Mouse (Mus musculus): ENCODE measurements around the gene Pask. TPM values are rescaled to one million over a fixed set of nuclear protein-coding genes. Genes with fewer than 3 reads are reported as not detected.
A peak's percentile ranks its signal among the peaks of the same experiment; 100 is the strongest.
"Not testable (repeated sequence)": the region's sequence is repeated elsewhere in the genome, so short reads cannot be mapped to it uniquely, and the experiment has no call there.

Pask gene
- polyA plus RNA-seq, 1 experiment from 2014 or later: 25.4 TPM

DNA sequence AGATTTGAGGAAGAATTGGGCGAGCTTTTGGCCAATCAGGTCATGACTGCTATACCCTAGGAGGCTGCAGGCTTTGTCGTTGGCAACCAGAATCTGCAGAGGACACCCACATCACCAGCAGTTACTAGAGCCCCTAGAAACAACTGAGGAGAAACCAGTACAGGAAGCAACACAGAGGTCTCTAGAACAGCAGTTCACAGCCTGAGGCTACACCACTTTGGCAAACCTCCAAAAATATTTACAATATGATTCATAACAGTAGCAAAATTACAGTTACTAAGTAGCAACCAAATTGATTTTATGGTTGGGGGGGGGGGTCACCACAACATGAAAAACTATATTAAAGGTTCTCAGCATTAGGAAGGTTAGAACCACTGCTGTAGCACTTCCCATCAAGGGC lies 8.7 kb downstream of the Pask start:
- no peaks in the 10 kb centered on the region for H3K4me1 ChIP-seq
- H3K4me3 ChIP-seq (replicated peaks): no peak overlapping the region
- no peaks in the 10 kb centered on the region for H3K9me3 ChIP-seq
- no peaks in the 10 kb centered on the region for H3K27me3 ChIP-seq
- no peak overlapping the region for H3K4me2 ChIP-seq
- H3K27ac ChIP-seq: no peak overlapping the region
- H3K9ac ChIP-seq: no peak overlapping the region
- ATAC-seq (ENCODE audit: low FRiP score): no peak
- 77% methylated on average over 2 of the region's 2 CpGs for WGBS
- peaks cover 59% of the 10 kb centered on the region for H3K36me3 ChIP-seq (replicated peaks)

DNA sequence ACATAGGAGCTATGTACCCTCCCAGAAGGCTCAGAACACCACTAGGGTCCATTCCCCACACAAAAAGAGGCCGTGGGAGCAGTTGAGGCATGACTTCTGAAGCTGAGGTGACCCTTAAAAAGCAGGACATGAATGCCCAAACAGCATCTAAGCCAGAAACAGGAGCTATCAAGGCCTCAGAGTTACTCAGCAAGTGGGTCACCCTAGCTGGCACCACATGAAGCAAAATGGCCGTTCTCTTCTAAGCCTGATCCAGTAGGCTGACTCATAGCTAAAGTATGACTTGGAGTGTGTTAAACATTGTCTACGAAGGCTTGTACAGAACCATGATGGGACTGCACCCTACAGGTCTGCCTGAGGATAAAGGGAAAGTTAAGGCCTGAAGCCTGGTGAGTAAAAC lies 16.8 kb downstream of the Pask start:
- no peak overlapping the region for H3K9ac ChIP-seq
- no peaks in the 10 kb centered on the region for H3K9me3 ChIP-seq
- no peak overlapping the region for H3K4me2 ChIP-seq
- no peak overlapping the region for H3K27ac ChIP-seq
- H3K4me3 ChIP-seq (replicated peaks): no peak overlapping the region
- H3K27me3 ChIP-seq: no peaks in the 10 kb centered on the region
- 91% methylated on average over 3 of the region's 3 CpGs for WGBS
- peaks cover 82% of the 10 kb centered on the region for H3K36me3 ChIP-seq (replicated peaks)
- no peaks in the 10 kb centered on the region for H3K4me1 ChIP-seq
- no peak for ATAC-seq (ENCODE audit: low FRiP score)

DNA sequence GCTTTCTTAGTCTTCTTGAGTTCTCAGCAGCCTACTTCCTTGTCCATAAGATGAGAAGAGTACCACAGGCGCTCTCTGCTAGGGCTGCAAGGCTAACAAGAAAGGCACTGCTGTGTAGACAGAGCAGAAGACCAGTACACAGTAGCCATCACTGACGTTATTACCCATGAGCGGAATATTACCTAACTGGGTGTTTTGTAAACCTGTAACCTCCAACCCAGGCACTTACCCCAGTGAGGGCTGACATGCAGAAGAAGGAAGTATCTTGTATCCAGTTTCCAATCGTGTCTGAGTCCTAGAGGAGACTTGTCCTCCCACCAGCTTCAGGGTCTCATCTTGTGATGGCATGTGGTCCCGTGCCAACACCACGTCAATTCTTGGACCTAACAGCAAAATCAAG lies 19.3 kb downstream of the Pask start:
- peaks cover 91% of the 10 kb centered on the region for H3K36me3 ChIP-seq (replicated peaks)
- H3K27ac ChIP-seq: no peak overlapping the region
- no peak overlapping the region for H3K9ac ChIP-seq
- 94% methylated on average over 6 of the region's 6 CpGs for WGBS
- H3K4me3 ChIP-seq (replicated peaks): no peak overlapping the region
- ATAC-seq (ENCODE audit: low FRiP score): no peak
- no peak overlapping the region for H3K4me2 ChIP-seq
- no peaks in the 10 kb centered on the region for H3K27me3 ChIP-seq
- H3K9me3 ChIP-seq: no peaks in the 10 kb centered on the region
- H3K4me1 ChIP-seq: no peaks in the 10 kb centered on the region

DNA sequence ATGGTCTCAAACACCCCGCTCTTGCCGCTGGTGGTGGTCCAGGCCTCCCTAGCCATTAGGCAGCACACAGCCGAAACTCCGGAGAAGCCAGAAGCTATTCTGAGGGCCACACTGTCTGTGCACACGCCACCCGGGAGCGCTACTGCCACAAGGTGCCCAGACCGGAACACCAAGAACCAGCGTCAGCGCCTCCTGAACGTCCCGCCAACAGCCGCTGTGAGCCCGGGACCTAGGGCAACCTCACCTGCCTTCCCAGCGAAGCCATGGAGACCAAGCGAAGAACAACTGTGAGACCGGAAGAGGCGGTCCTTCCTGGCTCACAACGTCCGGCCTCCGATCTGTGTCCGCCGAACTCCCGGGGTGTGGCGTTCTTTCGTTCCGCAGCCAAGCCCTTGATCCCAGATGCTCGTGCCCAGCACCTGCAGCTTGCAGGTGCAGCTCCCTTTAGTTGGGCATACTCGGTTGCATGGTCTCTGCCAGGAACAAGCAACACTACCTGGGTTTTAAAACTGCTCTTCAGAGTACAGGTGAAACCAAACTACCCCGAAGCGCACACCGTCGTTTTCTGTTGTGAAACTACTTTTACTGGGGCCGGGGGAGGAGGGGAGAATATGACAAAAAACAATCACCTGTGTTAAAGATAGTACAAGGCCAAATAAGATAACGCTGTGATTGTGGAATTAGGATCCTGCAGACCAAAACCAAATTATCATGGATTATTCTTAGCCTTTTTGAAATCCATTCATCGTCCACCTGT lies 37.5 kb downstream of the Pask start, which contains the start of gene Mterf4:
Mterf4 (minus strand) TSS at position 335 of the 757 bp plus-strand sequence.
- peak within 1 kb of the TSS; percentile 51 for H3K27ac ChIP-seq

DNA sequence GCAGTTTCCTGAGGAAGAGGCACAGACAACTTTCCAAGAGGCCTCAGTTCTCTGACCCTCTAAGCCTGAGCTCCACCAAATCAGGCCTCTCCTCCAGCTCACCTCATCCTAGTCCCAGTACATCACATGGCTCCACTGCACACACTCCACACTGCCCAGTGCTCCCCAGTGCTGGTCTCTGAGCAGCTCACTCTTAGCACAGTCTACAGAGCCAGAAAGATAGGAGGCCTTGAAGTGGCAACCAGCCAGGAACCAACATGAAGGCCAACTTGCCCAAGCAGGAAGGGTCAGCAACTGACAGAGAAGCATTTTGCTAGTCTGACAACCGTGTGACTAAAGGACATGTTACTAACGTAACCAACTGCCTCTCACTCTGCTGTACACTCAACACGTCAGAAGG lies 42.7 kb downstream of the Pask start:
- Histone ChIP-seq H3K9ac (no peak overlapping the region), H3K27me3 (no peaks in the 10 kb centered on the region), H3K27ac (no peak overlapping the region), H3K36me3 (replicated peaks) (peaks cover 89% of the 10 kb centered on the region), H3K4me2 (no peak overlapping the region), H3K4me3 (replicated peaks) (no peak overlapping the region), H3K4me1 (peaks cover 15% of the 10 kb centered on the region), H3K9me3 (no peaks in the 10 kb centered on the region)
- ATAC-seq (ENCODE audit: low FRiP score): no peak
- WGBS: 94% methylated on average over 3 of the region's 3 CpGs

More for the DNA sequence above, 37.5 kb downstream of the Pask start, which contains the start of gene Mterf4:
- ATAC-seq (ENCODE audit: low FRiP score): peak; percentile 95
- peak within 1 kb of the TSS; percentile 75 for H3K9ac ChIP-seq
- H3K4me1 ChIP-seq: peaks cover 15% of the 10 kb centered on the region
- H3K9me3 ChIP-seq: no peaks in the 10 kb centered on the region
- H3K36me3 ChIP-seq (replicated peaks): peaks cover 46% of the 10 kb centered on the region
- 9% methylated on average over 36 of the region's 36 CpGs for WGBS
- peak within 1 kb of the TSS; percentile 74 for H3K4me3 ChIP-seq (replicated peaks)
- H3K27me3 ChIP-seq: no peaks in the 10 kb centered on the region
- peak within 1 kb of the TSS; percentile 62 for H3K4me2 ChIP-seq

DNA sequence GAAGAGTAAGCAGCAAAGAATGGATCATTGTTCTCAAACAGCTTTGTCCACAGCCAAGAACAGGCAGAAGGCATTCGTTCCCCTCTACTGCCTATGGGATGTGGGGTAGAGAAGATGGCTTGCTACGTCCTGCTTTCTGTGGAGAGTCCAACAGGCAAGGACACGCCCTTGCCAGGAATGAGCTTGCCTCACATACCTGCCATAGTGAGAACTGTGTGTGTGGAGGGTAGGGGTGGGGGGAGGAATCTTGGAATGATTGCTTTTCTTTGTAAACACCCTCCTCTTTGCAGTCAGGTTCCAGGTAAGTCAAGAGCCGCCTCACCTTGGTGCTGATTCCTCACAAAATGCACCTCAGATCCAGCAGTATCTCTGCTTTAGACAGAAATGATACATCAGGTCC lies 43.5 kb downstream of the Pask start:
- H3K4me2 ChIP-seq: no peak overlapping the region
- no peak for ATAC-seq (ENCODE audit: low FRiP score)
- no peaks in the 10 kb centered on the region for H3K9me3 ChIP-seq
- H3K4me1 ChIP-seq: peaks cover 11% of the 10 kb centered on the region
- 87% methylated on average over 4 of the region's 4 CpGs for WGBS
- no peak overlapping the region for H3K4me3 ChIP-seq (replicated peaks)
- H3K27me3 ChIP-seq: no peaks in the 10 kb centered on the region
- no peak overlapping the region for H3K9ac ChIP-seq
- H3K27ac ChIP-seq: no peak overlapping the region
- peaks cover 90% of the 10 kb centered on the region for H3K36me3 ChIP-seq (replicated peaks)

DNA sequence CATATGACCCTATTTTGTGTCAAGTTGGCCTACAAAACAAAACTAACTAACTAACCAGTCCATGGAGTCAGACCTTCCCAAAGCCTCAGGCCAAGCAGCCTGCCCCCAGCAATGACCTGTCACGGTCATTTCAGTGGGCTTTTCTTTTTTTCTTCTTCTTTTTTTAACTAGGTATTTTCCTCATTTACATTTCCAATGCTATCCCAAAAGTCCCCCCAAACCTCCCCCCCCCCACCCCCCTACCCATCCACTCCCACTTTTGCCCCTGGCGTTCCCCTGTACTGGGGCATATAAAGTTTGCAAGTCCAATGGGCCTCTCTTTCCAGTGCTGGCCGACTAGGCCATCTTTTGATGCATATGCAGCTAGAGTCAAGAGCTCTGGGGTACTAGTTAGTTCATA lies 48.8 kb downstream of the Pask start:
- WGBS: 84% methylated on average over 3 of the region's 3 CpGs
- not testable (repeated sequence) for H3K27me3 ChIP-seq; H3K4me3 ChIP-seq (replicated peaks); H3K27ac ChIP-seq; ATAC-seq (ENCODE audit: low FRiP score); H3K9ac ChIP-seq; H3K4me1 ChIP-seq; H3K9me3 ChIP-seq; H3K4me2 ChIP-seq
- H3K36me3 ChIP-seq (replicated peaks): peaks cover 37% of the 10 kb centered on the region

DNA sequence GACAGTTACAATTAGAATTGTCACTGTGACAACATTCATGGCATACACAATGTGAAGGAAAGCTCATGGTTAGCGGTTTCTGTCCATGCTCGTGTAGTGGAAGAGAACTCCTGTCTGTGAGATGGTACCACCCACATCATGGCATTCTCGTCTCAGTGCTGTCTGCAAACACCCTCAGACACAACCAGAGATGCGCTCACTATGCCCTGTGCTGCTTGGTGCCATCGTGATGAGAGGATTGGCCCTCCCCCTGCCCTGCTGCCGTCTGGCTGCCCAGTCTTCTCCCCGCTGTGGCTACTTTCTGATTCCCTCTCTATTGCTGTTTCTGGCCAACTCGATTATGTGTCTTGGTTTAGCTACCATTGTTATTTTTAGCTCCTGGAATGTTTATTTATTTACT lies 51.3 kb downstream of the Pask start:
- Histone ChIP-seq H3K4me1 (no peaks in the 10 kb centered on the region), H3K4me2 (no peak overlapping the region), H3K27me3 (no peaks in the 10 kb centered on the region), H3K9me3 (no peaks in the 10 kb centered on the region), H3K9ac (no peak overlapping the region), H3K36me3 (replicated peaks) (peaks cover 16% of the 10 kb centered on the region), H3K27ac (no peak overlapping the region), H3K4me3 (replicated peaks) (no peak overlapping the region)
- ATAC-seq (ENCODE audit: low FRiP score): no peak
- WGBS: 84% methylated on average over 8 of the region's 8 CpGs

DNA sequence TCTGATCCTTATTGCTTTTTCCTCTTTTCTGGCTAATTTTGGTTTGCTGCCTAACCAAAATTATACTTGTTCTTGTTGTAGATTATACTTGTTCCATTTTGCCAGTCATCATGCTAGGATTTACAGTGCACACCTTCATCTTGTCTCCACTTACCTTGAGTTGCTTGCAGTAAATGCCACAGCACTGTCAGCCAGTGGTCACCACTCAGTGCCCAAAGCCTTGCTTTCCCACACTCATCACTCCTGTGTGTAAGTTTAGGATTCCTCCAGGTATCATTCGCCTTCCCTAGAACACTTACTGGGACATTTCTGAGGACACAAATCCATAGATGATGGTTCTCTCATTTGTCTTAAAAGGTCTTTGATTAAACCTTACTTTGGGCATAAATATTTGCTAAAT lies 51.7 kb downstream of the Pask start:
- H3K9ac ChIP-seq: no peak overlapping the region
- 86% methylated on average over 1 of the region's 1 CpGs for WGBS

DNA sequence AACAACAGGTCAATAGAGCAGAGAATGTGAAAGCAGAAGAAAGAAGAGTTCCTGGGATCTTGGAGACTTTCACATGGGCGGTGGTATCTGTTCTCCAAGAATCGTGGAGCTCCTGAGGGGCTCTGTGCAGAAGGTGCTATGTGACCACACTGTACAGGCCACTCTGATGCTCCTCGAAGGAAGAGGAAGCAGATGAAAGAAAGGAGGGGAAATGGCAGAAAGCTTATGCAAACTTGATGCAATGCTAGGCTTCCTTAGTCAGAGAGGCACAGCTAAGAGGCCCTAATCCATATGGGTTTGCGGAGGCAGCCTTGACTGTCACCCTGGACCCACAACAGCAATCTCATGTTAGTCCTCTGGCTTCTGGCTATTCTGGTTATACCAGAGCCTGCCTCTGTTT lies 52.3 kb downstream of the Pask start:
- Histone ChIP-seq H3K9me3 (no peaks in the 10 kb centered on the region), H3K27me3 (no peaks in the 10 kb centered on the region), H3K36me3 (replicated peaks) (peaks cover 6% of the 10 kb centered on the region; the same call in 1 of the 2 replicates), H3K4me1 (no peaks in the 10 kb centered on the region), H3K4me2 (no peak overlapping the region), H3K9ac (no peak overlapping the region), H3K4me3 (replicated peaks) (no peak overlapping the region), H3K27ac (no peak overlapping the region)
- 82% methylated on average over 4 of the region's 4 CpGs for WGBS
- no peak for ATAC-seq (ENCODE audit: low FRiP score)

More for the DNA sequence above, 51.7 kb downstream of the Pask start:
- Histone ChIP-seq H3K27ac (no peak overlapping the region), H3K27me3 (no peaks in the 10 kb centered on the region), H3K36me3 (replicated peaks) (peaks cover 12% of the 10 kb centered on the region; the same call in 1 of the 2 replicates), H3K4me2 (no peak overlapping the region), H3K4me3 (replicated peaks) (no peak overlapping the region), H3K4me1 (no peaks in the 10 kb centered on the region), H3K9me3 (no peaks in the 10 kb centered on the region)
- no peak for ATAC-seq (ENCODE audit: low FRiP score)

DNA sequence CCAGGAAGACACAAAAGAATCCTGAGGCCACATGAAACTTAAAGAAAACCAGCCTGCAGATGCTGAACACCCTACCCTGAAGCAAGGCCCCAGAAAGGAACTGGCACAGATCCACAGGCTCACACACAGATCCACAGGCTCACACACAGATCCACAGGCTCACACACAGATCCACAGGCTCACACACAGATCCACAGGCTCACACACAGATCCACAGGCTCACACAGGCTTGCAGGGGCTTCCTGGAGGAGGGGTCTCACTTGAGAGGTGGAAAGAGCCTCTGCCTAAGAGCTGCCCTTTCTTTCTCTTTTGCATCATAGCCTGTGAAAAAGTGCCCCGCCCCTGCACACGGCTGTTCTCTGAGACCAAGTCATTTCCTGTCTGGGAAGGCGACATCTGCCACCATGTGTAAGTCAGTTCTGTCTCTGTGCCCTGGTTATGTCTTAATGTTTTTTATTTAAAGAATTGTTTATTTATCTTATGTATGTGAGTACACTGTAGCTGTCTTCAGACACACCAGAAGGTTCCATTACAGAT lies 53.5 kb downstream of the Pask start:
- Histone ChIP-seq H3K36me3 (replicated peaks) (no peaks in the 10 kb centered on the region), H3K27me3 (no peaks in the 10 kb centered on the region)

DNA sequence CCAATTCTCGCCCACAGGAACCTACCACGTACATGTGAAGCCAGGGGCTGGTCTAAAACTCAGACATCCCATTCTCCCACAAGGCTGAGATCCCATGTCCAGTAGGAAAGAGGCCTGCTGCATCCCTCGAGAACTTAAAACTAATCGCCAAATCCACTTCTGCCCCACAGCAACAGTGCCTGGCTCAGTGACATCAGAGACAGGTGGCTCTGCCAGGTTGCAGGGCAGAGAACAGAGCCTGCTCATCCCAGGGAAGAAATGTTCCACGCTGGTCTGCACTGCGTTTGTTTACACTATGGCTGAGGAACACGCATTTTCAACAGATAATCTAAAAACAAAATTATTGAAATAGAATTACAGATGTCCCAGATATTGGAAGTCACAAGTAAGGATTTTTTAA lies 66.2 kb downstream of the Pask start:
- 79% methylated on average over 7 of the region's 7 CpGs for WGBS
- Histone ChIP-seq H3K4me2 (no peak overlapping the region), H3K9ac (no peak overlapping the region), H3K4me3 (replicated peaks) (no peak overlapping the region), H3K36me3 (replicated peaks) (no peaks in the 10 kb centered on the region), H3K9me3 (no peaks in the 10 kb centered on the region), H3K27me3 (peaks cover 7% of the 10 kb centered on the region; the same call in 1 of the 2 replicates), H3K27ac (no peak overlapping the region), H3K4me1 (peaks cover 3% of the 10 kb centered on the region; the same call in 1 of the 2 replicates)
- ATAC-seq (ENCODE audit: low FRiP score): no peak

More for the DNA sequence above, 53.5 kb downstream of the Pask start:
- no peak overlapping the region for H3K4me3 ChIP-seq (replicated peaks)
- H3K4me2 ChIP-seq: no peak overlapping the region
- no peaks in the 10 kb centered on the region for H3K9me3 ChIP-seq
- H3K27ac ChIP-seq: no peak overlapping the region
- no peak overlapping the region for H3K9ac ChIP-seq
- WGBS: 83% methylated on average over 3 of the region's 3 CpGs
- ATAC-seq (ENCODE audit: low FRiP score): no peak
- H3K4me1 ChIP-seq: no peaks in the 10 kb centered on the region

DNA sequence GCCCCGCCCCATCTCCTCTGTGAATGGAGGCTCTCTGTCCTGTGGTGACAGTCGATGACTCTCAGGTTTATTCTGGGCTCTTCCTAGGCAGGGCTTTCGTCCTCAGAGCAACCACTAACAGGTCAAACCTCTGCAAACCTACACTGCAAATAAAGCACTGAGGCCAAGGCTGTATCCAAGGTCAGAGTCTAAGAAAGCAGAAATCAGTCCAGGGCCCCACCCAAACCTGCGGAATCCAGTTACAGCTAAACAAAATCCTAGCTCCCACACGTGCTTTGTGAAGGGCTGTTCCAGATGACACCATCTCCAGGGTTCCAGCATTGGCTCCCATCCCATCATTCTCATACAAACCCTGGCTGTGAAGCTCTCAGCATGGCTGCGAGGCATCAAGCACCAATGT lies 67.7 kb downstream of the Pask start:
- H3K4me1 ChIP-seq: peaks cover 3% of the 10 kb centered on the region; the same call in 1 of the 2 replicates
- no peak overlapping the region for H3K4me2 ChIP-seq
- H3K27me3 ChIP-seq: peaks cover 6% of the 10 kb centered on the region; the same call in 1 of the 2 replicates
- H3K36me3 ChIP-seq (replicated peaks): no peaks in the 10 kb centered on the region
- WGBS: 87% methylated on average over 6 of the region's 6 CpGs
- H3K9me3 ChIP-seq: no peaks in the 10 kb centered on the region
- H3K9ac ChIP-seq: no peak overlapping the region
- H3K4me3 ChIP-seq (replicated peaks): no peak overlapping the region
- ATAC-seq (ENCODE audit: low FRiP score): no peak
- no peak overlapping the region for H3K27ac ChIP-seq

Data from forebrain, embryonic 12.5 days (tissue).